Mouse (Mus musculus): ENCODE measurements around the gene Specc1.

Gene Specc1

GRCm38 (mm10) chr11:62016985-62017384 is 60.4 kb downstream of the Specc1 start:
- DNase-seq (ENCODE audit: low spot score), result no peak

GRCm38 (mm10) chr11:62018315-62019205 is 62.0 kb downstream of the Specc1 start:
- DNase-seq (ENCODE audit: low spot score), result no peak

- no peak for DNase-seq (ENCODE audit: low spot score)
Measured at GRCm38 (mm10) chr11:62019857-62020256, 63.3 kb downstream of the Specc1 start.

DNA sequence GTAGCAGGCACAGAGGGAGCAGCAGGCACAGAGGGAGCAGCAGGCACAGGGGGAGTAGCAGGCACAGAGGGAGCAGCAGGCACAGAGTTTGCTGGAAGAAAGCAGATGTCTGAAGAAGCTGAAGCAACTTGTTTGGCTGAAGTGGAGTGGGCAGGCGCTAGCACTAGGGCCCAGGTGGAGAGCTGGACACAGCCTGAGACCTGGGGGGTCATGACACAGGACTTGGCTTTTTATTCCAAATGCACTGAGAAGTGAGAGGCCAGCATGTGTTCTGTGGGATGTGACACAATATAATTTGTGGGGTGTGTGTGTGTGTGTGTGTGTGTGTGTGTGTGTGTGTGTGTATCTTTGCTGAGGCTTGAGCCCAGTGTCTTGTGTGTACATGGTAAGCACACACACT is 64.3 kb downstream of the Specc1 start:
- no peak for DNase-seq (ENCODE audit: low spot score)

DNA sequence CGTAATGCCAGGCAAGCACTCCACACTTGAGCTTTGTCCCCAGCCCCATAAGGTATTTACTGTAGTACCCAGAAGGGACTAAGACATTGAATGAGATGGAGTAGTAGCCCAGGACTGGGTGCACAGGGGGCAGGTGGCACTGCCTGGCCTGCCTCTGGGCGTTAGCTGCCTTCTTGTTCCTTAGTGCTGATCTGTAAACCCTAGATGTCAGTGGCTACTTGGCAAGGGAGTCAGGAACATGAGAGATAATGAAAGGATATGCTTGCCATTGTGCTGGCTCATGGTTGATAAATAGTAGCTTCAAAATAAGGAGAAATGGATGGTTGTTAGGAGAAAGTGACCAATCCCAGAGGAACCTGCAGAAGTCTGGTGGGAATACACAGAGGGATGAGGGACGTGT is 65.5 kb downstream of the Specc1 start:
- DNase-seq (ENCODE audit: low spot score), result no peak

GRCm38 (mm10) chr11:62022718-62023493 is 66.3 kb downstream of the Specc1 start:
- no peak for DNase-seq (ENCODE audit: low spot score)

DNA sequence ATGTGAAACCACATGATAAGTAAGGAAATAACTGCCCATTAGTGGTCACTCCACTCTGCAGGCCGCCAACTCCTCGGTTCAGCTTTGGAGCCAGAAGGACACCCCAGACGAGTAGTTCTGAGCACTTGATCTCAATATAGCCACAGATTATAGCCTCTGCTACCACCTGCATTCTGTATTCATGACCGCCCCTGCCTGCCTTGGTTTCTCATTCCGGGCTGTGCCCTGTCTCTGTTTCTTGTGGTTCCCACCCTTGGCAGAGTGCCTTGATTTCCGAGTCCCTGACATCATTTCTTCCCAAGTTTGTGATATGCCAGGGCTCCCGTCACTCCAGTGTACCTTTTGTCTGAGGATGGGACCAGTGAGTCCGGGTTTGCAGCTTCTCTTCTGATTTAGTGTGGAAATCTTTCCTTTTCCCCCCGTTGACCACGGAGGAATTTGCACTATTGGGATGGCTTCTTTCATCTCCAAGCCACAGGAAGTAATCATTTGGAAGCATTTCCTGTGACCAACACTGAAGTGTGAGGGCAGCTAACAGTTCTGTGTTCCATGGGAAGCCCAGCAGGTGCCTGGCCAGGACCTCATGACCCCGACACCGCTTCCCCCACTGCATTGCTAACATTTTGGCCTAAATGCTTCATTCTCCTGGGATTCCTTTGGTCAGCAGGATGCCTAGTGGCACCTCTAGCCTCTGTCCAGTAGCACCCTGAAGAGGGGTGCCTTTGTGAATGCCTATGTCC is 67.1 kb downstream of the Specc1 start:
- no peak for DNase-seq (ENCODE audit: low spot score)

DNA sequence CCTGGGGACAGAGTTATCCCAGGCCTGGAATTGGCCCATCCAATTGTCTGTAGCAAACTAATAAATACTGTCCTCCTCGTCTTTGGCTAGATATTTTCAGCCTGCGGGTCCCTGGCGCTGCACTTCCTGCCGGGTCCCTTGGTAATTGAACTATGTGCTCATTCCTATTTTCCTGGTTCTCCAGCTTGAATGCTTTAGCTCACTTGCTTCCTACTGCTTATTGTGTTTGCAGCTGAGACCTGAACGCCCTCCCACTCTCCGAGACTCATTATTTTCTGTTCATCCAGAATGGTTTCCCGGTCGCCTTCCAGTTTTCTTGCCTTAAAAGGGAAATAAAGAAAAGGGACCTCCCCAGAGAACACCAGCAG is 67.7 kb downstream of the Specc1 start:
- no peak for DNase-seq (ENCODE audit: low spot score)

DNA sequence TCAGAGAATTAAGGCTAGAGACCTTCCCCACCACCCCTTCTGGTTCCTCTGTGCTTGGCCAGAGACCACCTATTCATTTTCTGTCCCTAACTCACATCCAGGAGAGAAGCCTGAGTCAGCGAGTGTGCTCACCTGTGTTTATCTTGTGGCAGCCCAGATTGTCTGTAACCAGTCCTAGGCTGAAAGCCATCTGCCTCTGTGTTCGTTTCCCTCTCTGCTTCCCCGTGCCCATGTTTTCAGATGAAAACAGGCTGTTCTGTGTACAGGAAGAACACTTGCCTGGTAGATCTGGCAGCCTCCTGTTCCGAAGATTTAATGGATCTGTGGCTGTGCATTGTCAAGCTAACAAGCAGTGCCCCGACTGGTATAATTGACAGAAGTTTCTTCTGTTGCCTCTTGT is 68.4 kb downstream of the Specc1 start:
- peak; percentile 59 for DNase-seq (ENCODE audit: low spot score)

DNA sequence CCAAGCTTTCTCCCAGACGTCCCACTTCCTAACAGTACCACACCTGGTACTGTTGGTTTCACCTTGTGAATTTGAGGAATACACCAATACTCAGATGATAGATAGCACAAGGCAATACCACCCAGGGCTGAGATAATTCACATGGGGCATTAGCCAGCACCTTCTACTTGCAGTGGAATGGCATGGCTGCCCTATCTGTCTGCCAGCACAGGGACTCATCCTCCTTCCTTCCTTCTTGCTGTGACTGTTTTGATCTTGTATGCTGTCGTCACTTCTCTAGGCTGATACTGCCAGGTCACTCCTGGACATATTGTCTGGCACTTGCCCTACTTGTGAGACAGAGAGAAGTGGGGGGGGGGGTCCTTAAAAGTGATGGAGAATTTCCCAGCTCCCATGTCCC is 69.2 kb downstream of the Specc1 start:
- no peak for DNase-seq (ENCODE audit: low spot score)

GRCm38 (mm10) chr11:62026345-62026815 is 69.8 kb downstream of the Specc1 start:
- DNase-seq (ENCODE audit: low spot score), result no peak

DNA sequence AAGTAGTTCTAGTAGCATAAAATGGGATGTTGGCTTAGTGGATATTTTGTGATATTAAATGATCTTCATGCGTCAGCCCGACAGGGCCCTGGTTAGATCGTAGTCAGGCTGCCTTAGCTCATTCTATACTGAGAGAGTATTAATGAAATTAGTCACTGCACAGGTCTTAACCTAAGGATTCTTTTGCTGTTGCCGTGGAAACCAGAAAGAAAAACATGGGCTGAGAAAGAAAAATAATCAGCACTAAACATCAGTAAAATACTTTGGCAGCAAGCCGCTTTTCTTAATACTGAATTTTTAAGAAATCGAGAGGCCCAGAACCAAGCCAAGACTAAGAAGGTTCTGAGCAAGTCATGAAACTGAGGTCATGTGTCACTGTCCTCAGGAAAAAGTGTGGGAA is 70.7 kb downstream of the Specc1 start:
- no peak for DNase-seq (ENCODE audit: low spot score)

GRCm38 (mm10) chr11:62027705-62028104 is 71.1 kb downstream of the Specc1 start:
- no peak for DNase-seq (ENCODE audit: low spot score)

DNA sequence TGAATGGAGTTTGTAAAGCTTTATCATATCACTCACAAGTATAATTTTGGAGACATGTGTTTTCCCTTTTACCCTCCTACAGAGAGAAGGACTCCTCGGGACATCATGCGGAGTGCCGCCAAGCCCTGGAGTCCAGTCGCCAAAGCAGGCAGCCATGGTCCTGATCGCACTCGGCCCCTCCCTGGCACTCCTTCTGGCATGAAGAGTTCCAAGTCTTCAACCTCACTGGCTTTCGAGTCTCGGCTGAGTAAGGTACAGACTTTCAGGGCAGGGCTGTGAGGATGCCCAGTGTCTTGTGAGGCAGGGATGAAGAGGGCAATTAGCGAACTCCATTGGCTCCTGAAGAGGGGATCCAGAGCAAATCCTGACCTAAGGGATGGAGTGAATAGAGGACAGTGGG is 72.6 kb downstream of the Specc1 start:
- no peak for DNase-seq (ENCODE audit: low spot score)

GRCm38 (mm10) chr11:62034564-62034963 is 78.0 kb downstream of the Specc1 start:
- DNase-seq (ENCODE audit: low spot score), result no peak

DNA sequence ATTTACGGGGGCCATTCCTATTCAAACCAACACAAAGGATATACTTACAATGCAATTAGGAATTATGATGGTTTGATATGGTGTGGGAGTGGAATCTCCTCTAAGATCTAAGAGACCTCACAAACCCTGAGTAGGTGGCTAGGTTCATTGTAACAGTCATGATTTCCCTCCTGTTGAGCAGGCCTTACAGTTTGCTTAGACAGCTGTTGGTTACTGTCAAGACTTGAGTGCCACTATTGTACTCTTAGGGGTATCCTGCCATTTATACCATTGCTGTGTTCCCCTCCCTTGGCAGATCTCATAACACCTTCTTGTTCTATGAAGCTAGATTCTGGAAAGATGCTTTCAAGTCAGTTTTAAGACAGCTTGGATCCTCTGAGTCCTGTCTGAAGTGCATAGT is 78.7 kb downstream of the Specc1 start:
- no peak for DNase-seq (ENCODE audit: low spot score)

GRCm38 (mm10) chr11:62040122-62040521 is 83.6 kb downstream of the Specc1 start:
- DNase-seq (ENCODE audit: low spot score), result no peak

DNA sequence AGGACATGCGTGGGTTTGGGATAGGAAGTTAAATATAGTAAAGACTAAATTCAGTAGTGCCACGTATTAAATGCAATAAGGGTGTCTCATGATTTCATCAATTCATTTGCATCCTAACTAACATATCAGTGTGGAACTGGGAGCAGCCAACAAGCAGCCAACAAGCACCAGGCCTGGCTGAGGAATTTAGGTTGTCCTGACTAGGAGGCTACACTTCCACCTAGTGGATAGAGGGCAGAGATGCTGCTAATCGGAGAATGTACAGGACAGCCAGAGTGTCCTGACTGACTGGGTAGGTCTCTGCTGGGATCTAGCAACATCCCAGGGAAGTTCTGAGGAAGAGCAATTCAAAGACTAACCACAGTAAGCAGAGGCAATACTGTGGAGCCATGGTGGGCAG is 88.1 kb downstream of the Specc1 start:
- DNase-seq (ENCODE audit: low spot score), result peak; percentile 32

DNA sequence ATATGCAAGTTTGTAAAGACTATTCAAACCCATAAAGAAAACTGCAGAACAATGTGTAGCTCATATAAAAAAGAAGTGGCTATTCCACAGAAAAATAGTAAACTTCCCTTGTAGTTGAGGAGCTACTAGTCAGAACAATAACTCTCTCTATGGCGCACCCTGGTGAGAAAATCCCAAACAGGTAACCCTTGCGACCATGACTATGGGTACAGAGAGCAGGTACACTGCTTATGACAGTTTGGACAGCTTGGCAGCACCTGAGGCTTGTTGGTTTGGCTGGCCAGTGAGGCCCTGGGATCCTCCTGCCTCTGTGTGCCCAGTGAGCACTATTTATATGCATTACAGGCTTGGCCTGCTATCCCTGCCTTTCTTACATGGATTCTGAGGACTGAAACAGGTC is 89.4 kb downstream of the Specc1 start:
- DNase-seq (ENCODE audit: low spot score), result no peak

DNA sequence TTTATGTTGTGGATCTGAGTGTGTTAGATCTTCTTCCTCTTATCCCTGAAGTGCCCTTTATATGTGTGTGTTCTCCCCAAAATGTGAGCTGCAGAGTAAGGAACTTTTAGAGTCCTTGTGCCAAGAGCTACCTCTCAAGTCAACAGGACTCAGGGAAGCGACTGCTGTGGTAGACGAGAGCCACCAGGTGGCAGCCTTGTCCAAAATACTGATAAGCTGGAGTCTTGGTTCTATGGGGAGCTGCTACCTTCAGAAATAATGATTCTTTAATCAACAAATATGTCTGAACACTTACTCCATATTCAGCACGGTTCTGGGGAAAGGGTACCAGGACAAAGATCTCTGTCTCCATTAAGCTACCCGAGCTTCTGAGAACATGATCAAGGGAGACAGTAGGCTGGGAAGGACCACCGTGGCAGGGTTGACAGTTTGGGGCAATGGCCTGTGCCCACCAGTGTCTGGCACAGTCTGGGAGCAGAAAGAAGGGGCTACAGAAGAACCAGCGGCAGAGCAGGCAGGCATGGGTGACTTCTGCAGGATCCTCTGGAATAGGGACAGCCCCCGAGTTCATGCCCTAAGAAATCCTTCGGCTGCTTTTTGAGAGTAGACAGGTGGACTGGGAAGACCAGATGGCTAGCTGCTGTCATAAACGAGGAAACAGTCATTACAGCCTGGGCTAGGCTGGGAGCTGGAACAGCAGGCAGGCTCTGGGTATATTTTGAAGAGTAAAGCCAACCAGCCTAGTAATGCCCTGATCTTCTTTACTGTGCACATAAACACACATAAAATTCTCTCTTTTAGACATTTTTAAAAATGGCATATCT is 91.5 kb downstream of the Specc1 start:
- DNase-seq (ENCODE audit: low spot score), result peak; percentile 77

DNA sequence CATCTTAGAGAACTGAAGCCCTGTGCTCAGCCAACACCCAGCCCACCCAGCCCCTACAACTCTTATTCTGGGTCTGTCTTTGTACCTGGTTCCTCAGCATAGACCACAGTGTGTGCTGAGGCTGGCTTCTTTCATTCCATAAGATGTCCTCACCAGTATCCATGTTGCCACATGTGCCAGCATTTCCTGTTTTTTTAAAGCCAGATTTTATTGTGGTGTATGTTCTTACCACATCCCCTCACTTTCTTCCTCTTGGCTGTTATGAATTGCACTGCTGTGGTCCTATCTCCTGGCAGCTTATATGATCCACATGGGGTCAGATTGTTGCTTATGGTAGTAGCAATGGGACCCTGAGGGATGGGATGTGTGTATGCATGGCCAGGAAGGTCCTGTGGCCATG is 92.6 kb downstream of the Specc1 start:
- no peak for DNase-seq (ENCODE audit: low spot score)

All from layer of hippocampus, adult 11-12 months (tissue).